Mouse (Mus musculus): ENCODE data around the gene Mvb12b.

DNA sequence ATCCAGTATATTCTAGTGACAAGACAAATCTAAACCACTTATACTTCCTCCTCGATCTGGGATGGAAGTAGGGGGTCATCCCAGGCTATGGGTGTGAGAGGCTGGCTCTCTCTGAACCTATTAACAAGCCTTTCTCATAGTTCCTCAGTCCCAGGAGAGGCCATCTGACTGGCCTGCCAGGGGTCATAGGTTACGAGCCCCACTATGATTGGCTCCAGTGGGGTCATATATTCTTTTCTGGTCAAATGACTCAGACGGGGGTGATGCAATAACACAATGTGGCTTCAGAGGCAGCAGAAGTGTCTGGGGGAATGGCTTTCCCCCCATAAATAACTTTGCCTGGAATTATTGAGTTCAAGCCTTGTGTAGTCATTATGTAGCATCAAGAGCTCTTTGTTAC is 31.1 kb upstream of the Mvb12b start:
- no peak for TF ChIP-seq CTCF (IDR thresholded peaks at IDR 0.05; ENCODE audit: extremely low read depth, insufficient read depth, insufficient read length, insufficient replicate concordance)
- no peak for TF ChIP-seq POLR2A (IDR thresholded peaks at IDR 0.05; ENCODE audit: low read depth, low read length)
